In genomic region chr7:83738623-83739462, GRCm38 (mm10) we compare ENCODE assay signal across 16 mouse cellular contexts. TPM values are rescaled to one million over a fixed set of nuclear protein-coding genes. Genes with fewer than 3 reads are reported as not detected.
DNase-seq lines count a peak whose midpoint lies in the region; ATAC-seq and TF ChIP-seq lines count a peak whose summit lies in the region.
"Had no signal": no experiment of that assay in that cellular context is flagged by ENCODE, and none has a peak within 500 bp of the region (broad histone marks: within the 10 kb centered on the region; RNA-seq: fewer than 3 reads in every experiment).

No protein-coding gene starts in this region.

- H3K27ac ChIP-seq in heart, embryonic 10.5 days: peak overlapping the region; percentile 76; the same call in 1 of the 2 replicates
- peak overlapping the region; percentile 80 for H3K27ac ChIP-seq in embryonic facial prominence, embryonic 13.5 days
- peak overlapping the region; percentile 72 for H3K27ac ChIP-seq in lung, postnatal 0 days (ENCODE audit: low read length)
- H3K27ac ChIP-seq: hindbrain, embryonic 14.5 days; kidney, embryonic 15.5 days; midbrain, embryonic 12.5 days had no signal

- H3K4me1 ChIP-seq in heart, embryonic 10.5 days: peaks cover 29% of the 10 kb centered on the region
- H3K4me1 ChIP-seq in embryonic facial prominence, embryonic 13.5 days: peaks cover 35% of the 10 kb centered on the region
- H3K4me1 ChIP-seq in lung, postnatal 0 days (ENCODE audit: insufficient read depth, low read depth, low read length): peaks cover 7% of the 10 kb centered on the region; the same call in 1 of the 2 replicates
- H3K4me1 ChIP-seq: kidney, embryonic 15.5 days; midbrain, embryonic 12.5 days had no signal

- no peaks in the 10 kb centered on the region for H3K36me3 ChIP-seq in heart, embryonic 10.5 days
- no peaks in the 10 kb centered on the region for H3K36me3 ChIP-seq in embryonic facial prominence, embryonic 13.5 days
- no peaks in the 10 kb centered on the region for H3K36me3 ChIP-seq in lung, postnatal 0 days (ENCODE audit: insufficient read depth, low read length)
- H3K36me3 ChIP-seq: kidney, embryonic 15.5 days; midbrain, embryonic 12.5 days had no signal

- H3K27me3 ChIP-seq in heart, embryonic 10.5 days (ENCODE audit: insufficient read depth, poor library complexity, severe bottlenecking): no peaks in the 10 kb centered on the region
- no peaks in the 10 kb centered on the region for H3K27me3 ChIP-seq in embryonic facial prominence, embryonic 13.5 days
- no peaks in the 10 kb centered on the region for H3K27me3 ChIP-seq in lung, postnatal 0 days (replicated peaks; ENCODE audit: insufficient read depth, low read length)
- H3K27me3 ChIP-seq: kidney, embryonic 15.5 days; midbrain, embryonic 12.5 days had no signal

- WGBS in heart, embryonic 10.5 days: 65% methylated on average over 10 of the region's 10 CpGs
- WGBS in embryonic facial prominence, embryonic 13.5 days: 76% methylated on average over 10 of the region's 10 CpGs
- 40% methylated on average over 10 of the region's 10 CpGs for WGBS in lung, postnatal 0 days

- no peak for DNase-seq in heart, embryonic 10.5 days (ENCODE audit: low spot score)
- no peak for DNase-seq in heart, adult 8-10 months (ENCODE audit: low spot score)
- DNase-seq in 3T3-L1 (ENCODE audit: low read depth, low spot score): peak; percentile 61
- peak; percentile 86 for DNase-seq in lung, postnatal 0 days (ENCODE audit: low spot score)
- no peak for DNase-seq in spleen, adult 18-20 months
- DNase-seq in kidney, adult 11 months: no peak
- DNase-seq: cerebellum, adult 8-10 months; gastrocnemius, postnatal 36 days; thymus, postnatal 14 days had no signal

- H3K9ac ChIP-seq in embryonic facial prominence, embryonic 13.5 days: no peak overlapping the region
- H3K9ac ChIP-seq in lung, postnatal 0 days (replicated peaks; ENCODE audit: low read depth): no peak overlapping the region
- H3K9ac ChIP-seq: hindbrain, embryonic 14.5 days; kidney, embryonic 15.5 days; midbrain, embryonic 12.5 days had no signal

- TF ChIP-seq EP300 in lung, postnatal 0 days (IDR thresholded peaks at IDR 0.05): peak; percentile 63

- no peak for TF ChIP-seq CTCF in lung, postnatal 0 days (IDR thresholded peaks at IDR 0.05)

- H3K4me3 ChIP-seq in heart, embryonic 10.5 days: no peak overlapping the region
- H3K4me3 ChIP-seq in embryonic facial prominence, embryonic 13.5 days: no peak overlapping the region
- H3K4me3 ChIP-seq in lung, postnatal 0 days (ENCODE audit: low read depth, low read length): no peak overlapping the region
- H3K4me3 ChIP-seq: kidney, embryonic 15.5 days; midbrain, embryonic 12.5 days had no signal

- H3K9me3 ChIP-seq in heart, embryonic 10.5 days: no peaks in the 10 kb centered on the region
- H3K9me3 ChIP-seq in embryonic facial prominence, embryonic 13.5 days: no peaks in the 10 kb centered on the region
- no peaks in the 10 kb centered on the region for H3K9me3 ChIP-seq in lung, postnatal 0 days (ENCODE audit: low read length)
- H3K9me3 ChIP-seq: kidney, embryonic 15.5 days; midbrain, embryonic 12.5 days had no signal

- H3K4me2 ChIP-seq in embryonic facial prominence, embryonic 13.5 days: no peak overlapping the region
- H3K4me2 ChIP-seq in lung, postnatal 0 days (replicated peaks; ENCODE audit: low read depth, low read length): no peak overlapping the region
- H3K4me2 ChIP-seq: hindbrain, embryonic 14.5 days; kidney, embryonic 15.5 days; midbrain, embryonic 12.5 days had no signal

- no peak for ATAC-seq in embryonic facial prominence, embryonic 13.5 days (ENCODE audit: insufficient number of reproducible peaks, insufficient read depth, low FRiP score, low TSS enrichment, low read depth)
- ATAC-seq in lung, postnatal 0 days: peak; percentile 77
- ATAC-seq: CD4-positive, CD25-positive, alpha-beta regulatory T cell, adult 4 months; forebrain, embryonic 16.5 days had no signal

RNA-seq across cellular contexts. Expression of gene Il16, which starts 6.7 kb away (rescaled TPM):
- polyA plus RNA-seq in heart, embryonic 10.5 days (2016; fragmentation: Nextera tagmentation; extraction: Ambion mirVana): 1.7 and 2.0 TPM in 2 replicates
- 1 to 10 TPM; 6.3 to 7.6 (median 7.4) TPM for total RNA-seq in heart, adult 8-10 months (2022)
- polyA plus RNA-seq in embryonic facial prominence, embryonic 13.5 days (2015; fragmentation: Nextera tagmentation; extraction: Ambion mirVana): 4.7 and 4.9 TPM in 2 replicates
- 7.9 and 8.0 TPM in 2 replicates for polyA plus RNA-seq in lung, postnatal 0 days (2015; fragmentation: Nextera tagmentation; extraction: Ambion mirVana)

RNA-seq across cellular contexts. Expression of gene Cfap161, which starts 55.8 kb away (rescaled TPM):
- polyA plus RNA-seq in heart, embryonic 10.5 days (2016; fragmentation: Nextera tagmentation; extraction: Ambion mirVana): 1.1 and 3.7 TPM in 2 replicates
- not detected for total RNA-seq in heart, adult 8-10 months (2022)
- polyA plus RNA-seq in embryonic facial prominence, embryonic 13.5 days (2015; fragmentation: Nextera tagmentation; extraction: Ambion mirVana): 0.39 and 0.41 TPM in 2 replicates
- 6.8 and 10.4 TPM in 2 replicates for polyA plus RNA-seq in lung, postnatal 0 days (2015; fragmentation: Nextera tagmentation; extraction: Ambion mirVana)
- total RNA-seq: gastrocnemius, postnatal 36 days had no signal
- polyA plus RNA-seq: CD4-positive, CD25-positive, alpha-beta regulatory T cell, adult 4 months; liver, embryonic 16.5 days; midbrain, embryonic 12.5 days had no signal

Comparison
In these comparisons a context has a peak if more than half of its experiments do, and no peak if none do; other contexts are left out.
1. DNase-seq: peak in 3T3-L1 (single experiment) and lung, postnatal 0 days (single experiment); none in heart, embryonic 10.5 days (single experiment), heart, adult 8-10 months (single experiment), spleen, adult 18-20 months (0 of 2) and kidney, adult 11 months (single experiment).
2. Peak in every context shown above with its lines, with median percentiles within 50 percentile points of each other: H3K27ac ChIP-seq.